Mouse (Mus musculus) stomach, embryonic 14.5 days (tissue): ENCODE results near the gene Myocd. TPM values are rescaled to one million over a fixed set of nuclear protein-coding genes. Genes with fewer than 3 reads are reported as not detected.
A peak's percentile ranks its signal among the peaks of the same experiment; 100 is the strongest.

Source experiments
- ATAC-seq: fragments of 200-750 bp; cut with Nextera tagmentation; 2 replicates; pipeline ENCODE4 v1.8.0; 2017; ENCODE audit warnings: low read depth, moderate TSS enrichment; ENCODE audit not compliant: insufficient number of reproducible peaks, insufficient read depth, low FRiP score
- H3K27ac ChIP-seq: fragments of 300-500 bp; sonication (generic); 2 replicates; pipeline ENCODE4 v1.5.1; 2014; ENCODE audit warnings: mild to moderate bottlenecking, low read length, moderate library complexity, mixed read lengths
- H3K27me3 ChIP-seq: fragments of 300-500 bp; sonication (generic); 2 replicates; pipeline ENCODE4 v1.6.1; 2014; ENCODE audit warnings: low read length, control low read depth, mixed read lengths; ENCODE audit not compliant: control insufficient read depth, insufficient read depth
- H3K36me3 ChIP-seq: fragments of 300-500 bp; sonication (generic); 2 replicates; pipeline ENCODE4 v1.6.1; 2014; ENCODE audit warnings: mild to moderate bottlenecking, control low read depth, low read length, moderate library complexity, mixed read lengths; ENCODE audit not compliant: control insufficient read depth, insufficient read depth
- H3K4me1 ChIP-seq: fragments of 300-500 bp; sonication (generic); 2 replicates; pipeline ENCODE4 v1.6.1; 2014; ENCODE audit warnings: low read length, control low read depth, mixed read lengths; ENCODE audit not compliant: control insufficient read depth, insufficient read depth
- H3K4me2 ChIP-seq: fragments of 300-500 bp; sonication (generic); replicated peaks from 2 replicates; pipeline ENCODE4 v1.6.1; 2014; ENCODE audit warnings: low read depth, low read length, control low read depth
- H3K4me3 ChIP-seq: fragments of 300-500 bp; sonication (generic); 2 replicates; pipeline ENCODE4 v1.5.1; 2014; ENCODE audit warnings: low read depth, low read length, control low read depth
- H3K9ac ChIP-seq: fragments of 300-500 bp; sonication (generic); replicated peaks from 2 replicates; pipeline ENCODE4 v1.6.1; 2014; ENCODE audit warnings: low read depth, mild to moderate bottlenecking, control low read depth, low read length, moderate library complexity, mixed read lengths
- H3K9me3 ChIP-seq: fragments of 300-500 bp; sonication (generic); 2 replicates; pipeline ENCODE4 v1.6.1; 2016; ENCODE audit warnings: low read depth, low read length, control low read depth; ENCODE audit not compliant: control insufficient read depth
- WGBS: fragments of 180-500 bp; shearing (Covaris S2); extraction: QIAGEN DNeasy Blood & Tissue Kit; methylation state at CpG from one replicate; pipeline ENCODE4 v1.1.7; 2014; 5-methylcytosine and 5-hydroxymethylcytosine counted together
- polyA plus RNA-seq: library from polyadenylated mRNA; unstranded; fragments of >200 nt; fragmentation: Nextera tagmentation; extraction: Ambion mirVana; gene quantifications from 2 replicates; pipeline ENCODE4 v1.2.1, GENCODE M21; 2014

Myocd gene
- 55.3 and 63.0 TPM in 2 replicates for polyA plus RNA-seq

DNA sequence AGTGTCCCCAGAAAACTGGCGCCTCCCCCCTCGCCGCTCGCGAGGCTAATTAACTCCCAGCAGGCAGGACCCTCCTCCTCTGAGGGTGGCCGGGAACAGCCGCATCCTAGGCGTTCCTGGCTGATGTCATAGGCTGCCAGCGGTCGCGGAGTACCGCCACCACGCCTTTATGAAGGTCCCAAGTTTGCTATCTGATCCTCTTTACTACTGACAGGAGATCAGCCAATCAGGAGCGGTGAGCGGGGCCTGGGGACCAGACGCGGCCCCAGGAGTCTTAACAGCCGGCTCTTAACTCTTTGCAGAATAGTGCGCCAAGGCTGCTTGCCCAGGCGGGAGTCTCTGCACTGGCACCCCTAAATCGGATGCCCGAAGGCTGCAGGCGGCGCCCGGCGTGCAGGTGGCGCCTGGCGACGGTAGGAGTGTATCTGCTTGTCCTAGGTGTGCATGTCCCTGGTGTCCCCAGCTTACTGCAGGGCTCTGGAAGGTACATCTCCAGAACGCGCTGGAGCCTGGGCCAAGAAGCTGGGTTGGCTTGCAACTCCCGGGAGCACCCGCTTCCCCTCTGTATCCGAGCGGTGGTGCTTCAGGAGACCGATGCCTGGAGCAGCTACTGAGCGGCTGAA is at the start of gene Myocd:
Gene Myocd (minus strand): TSS at position 139 of the 623 bp plus-strand sequence.
- Histone ChIP-seq H3K27me3 (no peaks in the 10 kb centered on the region), H3K9ac (peak within 1 kb of the TSS; percentile 43), H3K27ac (peak within 1 kb of the TSS; percentile 67), H3K36me3 (no peaks in the 10 kb centered on the region), H3K9me3 (no peaks in the 10 kb centered on the region), H3K4me1 (no peaks in the 10 kb centered on the region), H3K4me3 (peak within 1 kb of the TSS; percentile 44), H3K4me2 (peak within 1 kb of the TSS; percentile 78)
- WGBS: under 1% methylated on average over 37 of the region's 37 CpGs
- peak; percentile 89 for ATAC-seq

- no peak overlapping the region for H3K9ac ChIP-seq
- H3K4me3 ChIP-seq: no peak overlapping the region
- no peaks in the 10 kb centered on the region for H3K4me1 ChIP-seq
- H3K4me2 ChIP-seq: no peak overlapping the region
- H3K36me3 ChIP-seq: no peaks in the 10 kb centered on the region
- no peaks in the 10 kb centered on the region for H3K27me3 ChIP-seq
- no peak overlapping the region for H3K27ac ChIP-seq
- H3K9me3 ChIP-seq: no peaks in the 10 kb centered on the region
- no peak for ATAC-seq
- 32% methylated on average over 3 of the region's 3 CpGs for WGBS
Measured at GRCm38 (mm10) chr11:65303824-65304223, 34.0 kb upstream of the Myocd start.

DNA sequence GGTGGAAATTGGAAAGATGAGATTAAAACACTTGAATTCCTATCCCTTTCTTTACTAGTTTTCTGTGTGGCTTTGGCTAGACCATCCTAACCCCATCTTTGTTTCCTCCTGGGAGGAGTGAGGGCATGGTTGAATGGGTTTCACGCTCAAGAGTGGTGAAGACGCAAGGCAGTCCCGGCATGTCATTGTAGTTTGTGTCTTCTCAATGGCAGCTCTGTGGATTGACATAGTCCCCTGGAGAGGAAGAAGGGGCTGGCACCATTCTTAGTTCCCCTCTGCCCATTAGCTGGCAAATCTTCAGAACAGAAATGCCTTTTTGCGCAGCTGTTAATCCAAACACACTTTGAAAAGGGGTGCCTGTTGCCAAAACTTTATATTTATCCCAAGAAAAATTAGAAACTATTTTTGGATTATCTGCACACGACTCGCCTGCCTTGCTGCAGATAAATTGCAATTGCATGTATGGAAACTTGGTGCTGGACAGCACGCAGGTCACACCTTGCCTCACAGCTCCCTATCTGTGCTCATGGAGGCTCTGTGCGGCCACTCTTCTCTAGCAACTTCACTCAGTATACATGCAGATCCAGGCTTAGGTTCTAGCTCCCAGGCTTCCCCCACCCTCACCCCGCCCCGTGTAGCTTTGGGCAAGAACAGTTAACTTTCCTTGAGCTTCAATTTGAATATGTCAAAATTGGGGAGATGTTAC is 24.5 kb upstream of the Myocd start:
- ATAC-seq: no peak
- no peak overlapping the region for H3K27ac ChIP-seq

DNA sequence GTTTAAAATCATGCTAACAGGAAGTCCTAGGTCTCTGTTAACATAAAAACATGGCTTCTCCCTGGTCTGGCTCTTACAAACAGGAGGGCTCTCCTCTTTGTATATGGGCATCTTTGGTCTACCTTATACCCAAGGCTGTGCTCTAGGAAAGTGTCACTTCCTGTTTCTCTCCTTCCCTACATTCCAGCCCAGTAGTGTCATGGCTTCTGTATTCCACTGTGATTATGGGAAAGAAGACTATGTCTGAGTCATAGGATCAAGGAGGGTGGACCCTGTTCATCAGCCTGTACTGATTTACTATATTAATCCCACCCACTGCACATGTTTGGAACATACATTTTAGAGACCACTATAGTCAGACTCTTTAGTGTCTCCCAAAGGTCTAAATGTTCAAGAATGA is 23.2 kb upstream of the Myocd start:
- Histone ChIP-seq H3K4me1 (no peaks in the 10 kb centered on the region), H3K4me3 (no peak overlapping the region), H3K9ac (no peak overlapping the region), H3K27me3 (no peaks in the 10 kb centered on the region), H3K4me2 (no peak overlapping the region), H3K9me3 (no peaks in the 10 kb centered on the region), H3K27ac (no peak overlapping the region), H3K36me3 (no peaks in the 10 kb centered on the region)
- no peak for ATAC-seq

More for the DNA sequence above, 24.5 kb upstream of the Myocd start:
- Histone ChIP-seq H3K4me1 (no peaks in the 10 kb centered on the region), H3K4me2 (no peak overlapping the region), H3K9ac (no peak overlapping the region), H3K27me3 (no peaks in the 10 kb centered on the region), H3K4me3 (no peak overlapping the region), H3K36me3 (no peaks in the 10 kb centered on the region), H3K9me3 (no peaks in the 10 kb centered on the region)
- WGBS: 81% methylated on average over 10 of the region's 10 CpGs

DNA sequence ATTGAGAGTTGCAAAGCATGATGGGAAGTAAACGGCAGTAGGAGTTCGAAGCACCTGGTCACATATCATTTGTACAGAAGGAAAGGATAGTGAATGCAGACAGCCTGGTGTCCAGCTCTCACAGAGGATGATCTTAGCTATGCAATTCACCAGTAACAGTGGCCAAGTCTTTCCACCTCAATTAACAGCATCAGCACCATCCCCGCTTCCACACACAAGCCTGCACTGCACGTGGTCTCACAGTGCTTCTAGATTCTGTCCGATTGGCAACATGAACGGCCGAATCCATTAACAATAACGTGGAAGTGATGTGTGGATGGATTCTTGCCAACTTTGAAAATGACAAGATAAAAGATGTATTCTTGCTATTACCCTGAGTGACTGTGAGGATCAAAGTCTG is 17.9 kb upstream of the Myocd start:
- Histone ChIP-seq H3K27ac (no peak overlapping the region), H3K4me1 (no peaks in the 10 kb centered on the region), H3K36me3 (no peaks in the 10 kb centered on the region), H3K4me3 (no peak overlapping the region), H3K9me3 (no peaks in the 10 kb centered on the region), H3K9ac (no peak overlapping the region), H3K4me2 (no peak overlapping the region), H3K27me3 (no peaks in the 10 kb centered on the region)
- no peak for ATAC-seq
- 81% methylated on average over 8 of the region's 8 CpGs for WGBS

DNA sequence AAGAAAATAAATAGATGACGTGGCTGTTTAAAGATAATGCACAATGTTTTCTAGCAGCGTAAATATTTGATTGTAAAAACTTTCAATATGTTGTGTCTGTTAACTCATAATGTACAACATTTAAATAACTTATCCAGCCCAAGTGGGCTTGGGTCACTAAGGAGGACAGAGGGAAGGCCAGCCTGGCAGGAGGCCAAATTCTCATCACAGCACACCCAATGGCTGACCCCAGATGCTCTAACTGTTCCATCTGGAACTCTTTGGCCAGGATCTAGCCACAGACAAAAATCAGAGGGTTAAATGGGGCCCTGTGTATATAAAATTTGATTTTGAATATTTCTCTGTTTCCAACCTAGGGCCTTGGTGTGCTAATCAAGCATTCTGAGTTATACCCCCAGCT is 16.4 kb upstream of the Myocd start:
- 69% methylated on average over 2 of the region's 2 CpGs for WGBS
- no peaks in the 10 kb centered on the region for H3K4me1 ChIP-seq

GRCm38 (mm10) chr11:65275441-65275840 is 5.7 kb upstream of the Myocd start:
- no peaks in the 10 kb centered on the region for H3K36me3 ChIP-seq
- 76% methylated on average over 6 of the region's 6 CpGs for whole genome bisulfite sequencing
- ATAC-seq: no peak
- no peaks in the 10 kb centered on the region for H3K9me3 ChIP-seq
- H3K4me1 ChIP-seq: no peaks in the 10 kb centered on the region
- no peak overlapping the region for H3K27ac ChIP-seq
- H3K4me2 ChIP-seq: no peak overlapping the region
- H3K4me3 ChIP-seq: no peak overlapping the region
- H3K27me3 ChIP-seq: no peaks in the 10 kb centered on the region
- no peak overlapping the region for H3K9ac ChIP-seq

More for the DNA sequence above, 16.4 kb upstream of the Myocd start:
- no peaks in the 10 kb centered on the region for H3K36me3 ChIP-seq
- H3K4me3 ChIP-seq: no peak overlapping the region
- ATAC-seq: no peak
- H3K4me2 ChIP-seq: no peak overlapping the region
- H3K9ac ChIP-seq: no peak overlapping the region
- H3K9me3 ChIP-seq: no peaks in the 10 kb centered on the region
- no peaks in the 10 kb centered on the region for H3K27me3 ChIP-seq
- no peak overlapping the region for H3K27ac ChIP-seq

- Histone ChIP-seq H3K9me3 (no peaks in the 10 kb centered on the region), H3K27ac (no peak overlapping the region), H3K4me2 (peak overlapping the region; percentile 78), H3K27me3 (no peaks in the 10 kb centered on the region), H3K36me3 (no peaks in the 10 kb centered on the region), H3K4me1 (no peaks in the 10 kb centered on the region), H3K9ac (no peak overlapping the region), H3K4me3 (peak overlapping the region; percentile 44; the same call in 1 of the 2 replicates)
- ATAC-seq: no peak
- 15% methylated on average over 4 of the region's 4 CpGs for WGBS
Measured at GRCm38 (mm10) chr11:65271000-65271399, 1.2 kb upstream of the Myocd start.
